Mouse (Mus musculus) stomach, postnatal 0 days (tissue): Measurements from ENCODE around the gene Clcn5.

Experiments used
- CTCF ChIP-seq: IDR thresholded peaks from 2 replicates; pipeline ENCODE4 v1.5.1; 2016; ENCODE audit warnings: antibody characterized with exemption, low read depth, mild to moderate bottlenecking, moderate library complexity
- EP300 ChIP-seq: optimal IDR thresholded peaks from 2 replicates; pipeline ENCODE3; 2016; ENCODE audit warnings: antibody characterized with exemption

DNA sequence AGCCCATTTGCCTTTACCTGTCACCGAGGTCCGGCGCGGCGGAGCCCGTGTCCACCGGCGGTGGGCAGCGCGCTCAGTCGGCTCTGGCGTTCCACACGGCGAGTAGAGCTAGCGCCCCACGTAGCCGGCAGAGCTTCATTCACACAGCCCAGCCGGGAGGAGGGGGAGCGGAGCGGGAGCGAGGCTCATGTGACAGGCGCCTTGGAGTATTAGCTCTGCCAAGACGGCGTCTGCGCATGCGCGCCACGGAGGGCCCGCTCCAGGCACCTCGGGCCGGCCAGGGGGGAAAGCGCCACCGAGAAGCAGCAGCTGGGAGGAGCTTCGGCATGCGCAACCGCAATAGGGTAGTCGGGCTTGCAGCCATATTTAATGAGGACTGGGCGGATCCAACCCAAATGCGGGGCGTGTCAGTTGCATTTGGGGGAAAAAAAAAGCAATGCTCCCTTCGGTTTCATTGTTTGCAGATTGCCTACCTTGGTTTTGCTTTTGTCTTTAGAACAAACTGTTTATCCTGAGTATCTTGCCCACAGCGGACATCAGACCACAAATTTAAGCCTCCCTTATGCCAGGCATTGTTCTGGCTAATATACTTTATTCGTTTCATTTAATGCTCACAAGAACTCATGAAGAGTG, at the start of gene Clcn5:
- TF ChIP-seq CTCF (no peak), EP300 (no peak)
